Mouse (Mus musculus) activated CD4-positive, CD25-positive, alpha-beta regulatory T cell, adult 4 months (primary cell): ENCODE data around the gene Elmsan1. TPM values are rescaled to one million over a fixed set of nuclear protein-coding genes. Genes with fewer than 3 reads are reported as not detected.

Experiments
- ATAC-seq: one replicate; pipeline ENCODE4 v1.8.0; 2017
- polyA plus RNA-seq, 2 experiments: library from polyadenylated mRNA; unstranded; fragments of 100-300 nt; shearing (Covaris generic); gene quantifications; one replicate each; pipeline ENCODE4 v1.2.1; 2017

Gene Elmsan1
- polyA plus RNA-seq, 2 experiments from 2014 or later = 6.8 to 7.1 TPM

DNA sequence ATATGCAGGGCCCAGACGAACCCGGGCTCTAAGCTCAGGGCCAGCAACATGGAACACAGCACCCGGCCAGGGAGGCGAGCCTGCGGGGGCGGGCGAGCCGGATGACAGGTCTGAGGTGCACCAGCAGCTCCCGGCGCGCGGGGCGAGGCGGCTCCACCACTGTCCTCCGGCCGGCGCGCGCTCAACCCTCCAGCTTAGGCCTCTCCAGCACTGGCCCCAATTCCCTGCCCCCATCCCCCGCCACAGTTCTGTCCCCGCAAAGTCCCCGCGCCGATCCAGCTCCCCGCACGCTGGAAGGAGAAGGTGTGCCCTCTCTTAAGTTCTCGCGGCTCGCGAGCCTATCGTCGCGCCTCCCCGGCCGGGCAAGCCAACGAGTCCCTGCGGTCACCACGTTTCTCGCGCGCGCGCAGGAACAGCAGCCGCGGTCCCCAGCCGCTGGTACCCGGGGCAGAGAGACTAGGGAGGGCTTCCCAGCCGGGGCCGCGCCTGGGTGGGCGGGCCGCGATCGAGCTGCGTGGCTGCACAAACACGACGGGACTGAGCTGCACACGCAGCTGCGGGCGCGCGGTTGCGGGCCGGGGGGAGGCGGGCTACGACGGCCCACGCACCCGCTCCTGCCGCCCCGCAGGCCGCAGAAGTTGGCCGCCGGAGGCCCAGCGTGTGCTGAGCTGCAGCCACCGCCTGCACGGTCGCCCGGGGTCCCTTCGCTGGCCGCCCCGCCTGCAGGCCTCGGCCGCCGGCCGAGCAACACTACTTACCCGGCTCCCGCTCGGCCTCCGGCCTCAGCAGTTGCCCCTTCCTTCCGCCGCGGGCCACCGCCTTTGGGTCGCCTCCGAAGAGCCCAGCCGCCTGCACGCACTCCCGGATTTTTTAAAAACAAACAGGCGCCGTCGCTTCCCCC is 25.7 kb downstream of the Elmsan1 start:
- peak; percentile 14 for ATAC-seq

DNA sequence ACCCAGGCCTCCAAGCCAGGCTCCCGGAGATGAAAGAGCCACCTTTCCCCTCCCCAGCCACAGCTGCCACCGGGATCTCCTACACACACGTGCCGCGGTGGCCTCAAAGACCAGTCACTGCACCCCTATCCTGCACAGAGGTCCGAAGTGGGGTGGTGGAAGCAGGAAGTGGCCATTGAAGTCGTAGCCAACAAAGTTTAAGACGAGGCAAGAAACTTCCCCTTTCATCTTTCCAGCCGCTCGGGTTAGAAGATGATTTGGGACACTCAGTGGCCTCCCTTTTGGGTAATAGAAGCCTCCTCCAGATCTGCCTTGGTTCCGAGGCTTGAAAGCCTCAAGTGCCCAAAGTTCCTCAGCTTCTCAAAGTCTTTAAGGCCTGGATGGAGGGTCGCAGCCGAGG is 26.4 kb downstream of the Elmsan1 start:
- no peak for ATAC-seq

DNA sequence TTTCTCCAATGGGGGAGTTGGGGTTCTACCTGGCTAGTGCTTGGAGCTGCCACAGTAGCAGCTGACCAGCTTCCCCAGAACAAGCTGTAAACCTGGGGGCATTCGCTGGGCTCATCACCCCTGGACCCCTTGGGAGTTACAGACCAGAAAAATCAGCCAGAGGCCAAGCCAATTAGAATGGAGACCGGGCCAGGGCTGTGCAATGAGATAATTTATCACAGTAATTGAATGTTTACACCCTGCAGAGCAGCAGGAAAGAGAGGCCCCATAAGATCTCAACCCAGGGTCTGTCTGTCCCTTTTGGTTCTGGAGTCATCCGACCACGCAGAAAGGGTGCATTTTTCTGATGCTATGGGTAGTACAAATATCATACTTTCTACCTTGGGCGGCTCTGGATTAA is 26.9 kb downstream of the Elmsan1 start:
- ATAC-seq = no peak

DNA sequence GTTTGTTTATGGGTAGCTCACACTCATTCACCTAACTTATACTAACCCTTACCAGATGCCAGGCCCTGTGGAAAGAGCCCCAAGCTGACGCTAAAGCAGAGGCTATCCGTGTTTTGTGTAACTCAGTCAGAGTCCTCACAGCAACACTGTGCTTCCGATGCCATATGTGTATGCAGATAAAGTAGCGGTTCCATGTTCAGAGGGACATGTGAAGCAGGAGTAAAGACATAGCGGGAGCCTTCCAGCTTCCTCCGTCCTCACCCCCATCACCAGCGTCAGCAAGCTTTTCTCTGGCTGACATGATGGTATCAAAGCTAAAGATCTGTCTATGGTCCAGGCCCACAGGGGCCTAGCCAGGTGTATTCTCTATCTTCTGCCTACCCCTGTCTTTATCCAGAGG is 27.5 kb downstream of the Elmsan1 start:
- no peak for ATAC-seq

DNA sequence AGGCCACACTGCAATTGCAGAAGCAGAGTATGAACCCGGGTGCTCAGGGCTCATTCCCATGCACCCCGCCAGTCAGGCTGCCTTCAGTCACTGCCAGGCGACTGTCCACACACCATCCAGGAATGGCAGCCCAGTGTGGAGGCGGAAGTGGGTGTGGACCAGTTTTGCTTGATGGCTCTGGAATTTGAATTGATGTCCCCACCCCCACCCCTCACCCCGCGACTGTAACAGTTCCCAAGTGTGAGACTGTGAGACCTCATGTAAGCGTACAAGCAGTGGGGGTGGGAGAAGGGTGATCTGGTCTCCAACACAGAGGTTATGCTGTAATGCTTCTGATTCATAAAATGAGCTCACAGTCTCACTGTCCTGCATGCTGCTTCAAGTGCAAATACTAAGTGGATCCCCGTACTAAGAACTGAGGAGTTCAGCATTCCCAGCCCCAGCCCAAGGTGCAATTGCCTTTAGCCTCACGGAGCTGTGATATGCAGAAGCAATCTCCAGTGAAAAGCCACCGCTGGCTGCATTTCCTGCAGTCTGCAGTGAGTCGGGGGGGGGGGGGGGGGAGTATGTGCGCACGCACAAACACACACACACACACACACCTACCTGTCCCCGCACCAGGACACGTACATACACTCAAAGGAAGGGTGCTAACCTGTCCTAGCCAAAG is 28.4 kb downstream of the Elmsan1 start:
- ATAC-seq = no peak

DNA sequence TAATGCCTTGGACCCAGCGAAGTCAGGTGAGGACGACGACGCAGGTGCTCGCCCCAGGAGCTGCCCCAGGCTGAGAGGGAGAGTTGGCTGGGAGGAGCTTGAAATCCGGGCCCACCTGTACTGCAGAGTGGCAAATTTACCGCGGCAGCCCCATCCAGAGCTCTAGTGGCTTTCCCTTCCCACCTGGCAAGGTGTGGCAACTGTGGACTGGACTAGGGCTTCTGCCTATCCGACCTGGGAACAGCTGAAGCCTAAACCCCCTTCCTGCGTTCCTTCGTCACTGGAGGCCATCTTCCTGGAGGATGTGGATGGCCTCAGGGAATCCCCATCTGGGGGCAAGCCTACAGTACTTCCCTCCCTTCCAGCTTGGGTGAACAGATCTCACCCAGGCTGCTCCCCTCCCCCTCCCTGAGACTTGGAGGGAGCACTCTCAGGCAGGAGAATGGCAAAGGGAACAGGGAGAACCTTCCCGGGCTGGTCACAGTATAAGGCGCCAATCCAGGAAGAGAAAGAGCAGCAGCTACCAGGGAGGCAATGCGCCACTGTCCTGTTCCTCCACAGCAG is 29.7 kb downstream of the Elmsan1 start:
- ATAC-seq = no peak

DNA sequence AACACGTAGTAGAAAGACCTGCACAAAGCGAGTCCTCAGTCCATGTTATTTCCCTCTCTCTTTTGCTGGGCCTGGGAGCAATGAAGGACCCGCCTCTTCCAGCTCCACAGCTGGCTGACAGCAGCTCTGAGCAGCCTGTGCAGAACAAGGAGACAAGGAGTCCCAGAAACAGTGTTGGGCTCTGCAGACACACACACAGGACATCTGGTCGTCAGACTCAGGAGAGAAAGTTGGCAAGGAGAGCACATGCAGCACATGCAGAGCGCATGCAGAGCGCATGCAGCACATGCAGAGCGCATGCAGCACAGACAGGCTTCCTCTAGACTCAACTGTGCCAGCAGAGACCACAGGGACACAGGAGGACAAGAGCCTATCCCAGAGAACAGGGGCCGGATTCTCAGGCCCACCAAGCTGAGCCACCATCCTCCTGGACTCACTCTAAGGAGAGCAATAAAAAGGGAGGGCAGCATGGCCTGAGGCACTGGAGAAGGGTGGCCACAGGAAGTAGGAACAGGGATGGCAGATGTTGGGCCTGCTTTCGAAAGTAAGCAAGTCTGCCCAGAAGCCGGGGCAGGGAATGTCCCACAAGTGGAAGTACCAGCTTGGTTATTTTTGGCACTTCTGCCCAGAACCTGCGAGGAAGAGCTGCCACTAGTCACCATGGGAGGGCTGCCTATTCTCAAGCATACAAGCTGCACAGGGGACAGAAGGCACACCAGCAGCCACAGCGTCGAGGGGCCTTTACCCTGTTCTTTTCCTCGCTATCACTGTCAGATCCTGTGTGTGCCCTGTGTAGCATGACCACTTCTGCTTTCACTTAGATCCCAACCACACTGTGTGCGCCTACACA is 30.7 kb downstream of the Elmsan1 start:
- no peak for ATAC-seq

DNA sequence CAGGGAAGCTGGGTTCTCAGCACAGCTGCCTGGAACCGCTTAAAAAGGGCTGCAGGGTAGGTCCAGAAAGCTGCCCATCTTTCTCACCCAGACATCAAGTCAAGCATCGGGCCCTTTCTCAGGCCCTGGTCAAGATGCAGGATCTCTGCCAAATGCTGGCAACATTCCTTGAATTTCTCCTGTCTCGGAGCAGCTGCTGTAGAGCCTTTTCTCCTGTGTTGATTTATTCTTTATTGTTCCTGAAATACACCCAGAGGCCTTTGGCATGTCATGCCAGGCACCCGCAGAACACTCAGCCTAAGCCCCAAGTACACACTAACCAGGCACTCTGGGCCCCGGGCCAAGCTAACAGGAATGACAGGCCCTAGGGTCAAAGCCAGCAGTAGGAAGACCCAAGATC is 31.7 kb downstream of the Elmsan1 start:
- no peak for ATAC-seq

DNA sequence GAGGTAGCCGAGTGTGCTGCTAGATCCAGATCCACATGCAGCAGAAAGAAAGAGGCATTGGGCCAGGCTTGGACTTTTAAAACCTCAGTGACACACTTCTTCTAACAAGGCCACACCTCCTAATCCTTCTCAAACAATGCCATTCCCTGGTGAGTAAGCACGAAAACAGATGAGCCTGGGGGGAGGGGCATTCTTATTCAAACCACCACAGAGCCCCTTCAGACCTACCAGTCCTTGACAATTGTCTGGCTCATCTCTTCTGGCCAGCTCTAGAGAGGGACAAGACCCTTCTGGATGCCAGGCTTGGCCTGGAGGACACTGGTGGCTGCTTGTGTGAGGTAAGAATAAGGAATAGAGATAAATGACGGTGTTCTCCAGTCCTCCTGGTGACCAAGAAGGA is 32.1 kb downstream of the Elmsan1 start:
- no peak for ATAC-seq

DNA sequence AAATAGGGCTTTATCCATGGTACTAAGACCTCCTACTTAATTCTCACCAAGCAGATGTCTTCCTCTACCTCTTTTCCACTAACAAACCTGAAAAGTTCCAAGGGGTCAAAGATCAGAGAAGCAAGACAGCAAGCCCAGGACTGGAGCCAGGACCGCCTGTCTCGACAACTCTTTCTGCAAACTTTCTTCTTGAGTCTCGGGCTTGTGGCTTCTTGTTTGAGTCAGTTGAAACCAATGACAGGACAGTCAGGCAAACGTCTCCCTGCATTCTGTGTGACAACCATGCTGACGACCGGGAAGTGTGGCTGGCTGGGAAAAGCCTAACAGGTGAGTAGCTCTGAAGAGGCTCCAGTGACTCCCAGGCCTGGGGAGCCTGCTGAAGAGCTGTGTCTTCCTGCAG is 33.1 kb downstream of the Elmsan1 start:
- ATAC-seq = no peak

DNA sequence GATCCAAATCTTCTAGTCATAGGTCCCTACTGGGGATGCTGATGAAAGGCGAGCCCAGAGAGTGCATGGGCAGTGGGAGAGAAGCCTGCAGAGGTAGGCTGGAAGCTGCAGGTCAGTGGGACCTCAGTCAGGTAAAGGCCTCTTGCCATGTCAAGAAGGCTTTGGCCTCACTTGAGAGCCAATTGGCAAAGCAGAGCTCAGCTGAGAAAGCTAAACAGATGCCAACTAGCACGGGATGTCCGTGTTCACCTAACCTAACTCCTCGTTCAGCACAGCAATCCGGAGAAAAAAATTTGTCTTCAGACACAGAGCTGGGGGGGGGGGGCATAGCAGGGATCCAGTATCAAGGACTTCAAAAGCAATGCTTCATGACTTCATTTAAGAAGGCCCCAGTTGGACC is 33.7 kb downstream of the Elmsan1 start:
- ATAC-seq = no peak

DNA sequence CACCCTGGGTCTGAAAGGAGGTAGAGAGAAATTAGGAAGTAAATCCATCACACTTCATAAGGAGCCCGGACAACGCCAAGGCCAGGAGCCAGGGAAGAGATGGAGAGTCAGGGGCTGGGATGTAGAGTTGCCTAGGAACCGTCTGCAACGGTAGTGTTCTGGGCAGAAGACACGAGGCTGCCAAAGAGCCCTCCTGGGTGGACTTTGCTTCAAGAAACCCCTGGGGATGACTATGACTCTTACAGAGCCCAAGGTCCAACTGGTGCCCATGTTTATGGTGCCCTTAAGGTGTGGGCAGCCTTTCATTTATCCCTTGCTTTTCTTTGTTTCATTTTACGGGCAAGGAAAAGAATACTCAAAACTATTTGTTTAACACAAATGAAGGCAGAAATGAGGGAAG is 36.7 kb downstream of the Elmsan1 start:
- ATAC-seq = no peak

DNA sequence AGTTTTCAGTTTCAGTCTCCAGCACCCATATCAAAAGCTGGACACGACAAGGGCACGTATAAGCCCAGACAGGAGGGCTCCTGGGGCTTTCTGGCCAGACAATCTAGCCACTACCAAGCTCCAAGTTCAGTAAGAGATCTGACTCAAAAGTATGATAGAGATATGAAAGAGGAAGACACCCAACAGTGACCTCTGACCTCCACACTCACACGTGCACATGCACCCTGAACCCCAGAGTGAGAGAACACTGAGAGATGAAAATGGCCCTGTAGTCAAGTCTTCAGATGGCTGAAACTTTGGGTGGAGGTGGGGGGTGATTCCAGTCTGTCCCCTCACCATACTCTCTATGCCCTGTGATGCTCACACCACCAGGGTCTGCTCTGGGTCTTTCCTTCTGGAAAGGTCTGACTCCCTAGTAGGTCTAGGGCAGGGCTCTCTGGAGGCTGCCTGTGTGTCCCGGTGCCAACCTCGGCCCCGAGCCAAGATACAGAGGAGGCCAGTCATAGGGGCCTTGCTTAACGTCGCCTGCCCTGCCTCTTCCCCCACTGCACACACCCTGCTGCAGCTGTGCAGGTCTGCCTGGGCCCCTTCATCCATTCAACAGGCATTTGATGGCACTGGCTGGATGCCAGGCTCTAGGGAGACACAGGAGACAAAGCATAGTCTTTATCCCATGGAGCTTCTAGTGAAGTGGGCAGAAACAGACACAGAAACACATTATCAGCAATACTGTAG is 37.8 kb downstream of the Elmsan1 start:
- ATAC-seq = no peak

DNA sequence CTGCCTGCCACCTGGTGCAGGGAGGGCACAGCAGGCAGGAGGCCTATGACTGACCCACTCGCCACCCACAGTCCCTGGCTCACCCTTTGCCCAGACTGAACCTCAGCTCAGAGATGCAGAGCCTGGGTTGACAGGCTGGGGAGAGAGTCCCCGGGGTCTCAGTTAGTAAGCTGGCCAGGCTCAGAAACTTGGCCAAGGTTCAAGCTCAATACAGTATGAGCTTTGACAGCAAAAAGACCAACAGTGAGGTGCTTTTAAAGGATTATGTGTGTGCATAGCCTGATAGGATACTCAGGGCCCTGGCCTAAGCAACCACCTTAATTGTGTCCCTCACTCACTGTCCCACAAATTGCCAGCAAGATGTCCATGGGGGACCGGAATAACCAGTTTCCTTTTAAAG is 38.6 kb downstream of the Elmsan1 start:
- ATAC-seq = no peak

DNA sequence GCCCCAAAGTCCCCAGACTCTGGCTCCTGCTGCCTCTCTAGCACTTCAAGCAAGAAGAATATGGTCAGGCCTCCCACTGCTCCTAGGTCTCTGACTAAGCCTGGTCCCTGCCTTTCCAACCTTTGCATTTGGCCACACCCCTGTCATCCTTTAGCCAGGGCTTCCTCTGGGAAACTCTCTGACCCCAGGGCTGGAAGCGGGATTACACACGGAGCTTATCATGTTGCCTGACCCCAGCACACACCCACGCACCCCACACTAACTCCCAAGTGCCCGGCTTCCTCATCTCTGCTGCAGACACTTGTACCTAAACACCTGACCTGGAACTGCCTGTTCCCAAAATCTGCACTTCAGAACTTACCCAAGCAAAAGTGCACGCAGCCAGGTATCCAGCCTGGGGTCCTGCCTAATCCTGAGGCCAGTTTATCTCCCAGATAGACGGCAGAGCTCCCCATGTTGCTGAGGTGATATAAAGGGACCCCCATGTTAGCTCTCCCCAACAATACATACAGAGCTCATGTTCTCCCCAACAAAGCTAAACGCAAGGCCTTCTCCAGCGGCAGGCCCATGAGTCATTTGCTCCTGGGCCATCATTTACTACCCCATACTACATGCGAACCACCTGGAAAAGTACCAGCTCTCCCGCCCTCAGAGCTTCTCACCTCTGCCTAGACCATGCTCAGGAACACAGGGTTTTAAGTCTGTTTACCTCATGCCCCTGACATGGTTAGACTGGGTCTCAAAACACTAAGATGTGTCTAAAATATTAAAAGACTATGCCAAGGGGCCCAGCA is 39.8 kb downstream of the Elmsan1 start:
- ATAC-seq = no peak

DNA sequence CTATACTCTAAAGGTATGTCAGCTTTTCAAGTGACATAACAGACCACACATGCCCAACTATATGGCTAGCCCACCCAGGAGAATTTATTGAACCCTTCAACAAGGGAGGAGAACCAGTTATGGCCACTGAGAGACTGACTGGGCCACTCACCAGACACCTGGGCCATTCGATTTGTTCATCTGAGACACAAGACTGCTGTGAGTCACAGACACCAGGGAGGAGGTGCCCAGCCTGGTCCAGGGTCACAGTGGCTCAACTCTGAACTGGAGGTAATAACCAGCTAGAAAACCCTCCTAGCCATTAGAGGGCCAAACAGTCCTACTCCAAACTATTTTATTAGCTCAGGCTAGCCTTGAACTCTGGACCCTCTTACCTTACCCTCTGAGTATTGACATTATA is 40.6 kb downstream of the Elmsan1 start:
- no peak for ATAC-seq

DNA sequence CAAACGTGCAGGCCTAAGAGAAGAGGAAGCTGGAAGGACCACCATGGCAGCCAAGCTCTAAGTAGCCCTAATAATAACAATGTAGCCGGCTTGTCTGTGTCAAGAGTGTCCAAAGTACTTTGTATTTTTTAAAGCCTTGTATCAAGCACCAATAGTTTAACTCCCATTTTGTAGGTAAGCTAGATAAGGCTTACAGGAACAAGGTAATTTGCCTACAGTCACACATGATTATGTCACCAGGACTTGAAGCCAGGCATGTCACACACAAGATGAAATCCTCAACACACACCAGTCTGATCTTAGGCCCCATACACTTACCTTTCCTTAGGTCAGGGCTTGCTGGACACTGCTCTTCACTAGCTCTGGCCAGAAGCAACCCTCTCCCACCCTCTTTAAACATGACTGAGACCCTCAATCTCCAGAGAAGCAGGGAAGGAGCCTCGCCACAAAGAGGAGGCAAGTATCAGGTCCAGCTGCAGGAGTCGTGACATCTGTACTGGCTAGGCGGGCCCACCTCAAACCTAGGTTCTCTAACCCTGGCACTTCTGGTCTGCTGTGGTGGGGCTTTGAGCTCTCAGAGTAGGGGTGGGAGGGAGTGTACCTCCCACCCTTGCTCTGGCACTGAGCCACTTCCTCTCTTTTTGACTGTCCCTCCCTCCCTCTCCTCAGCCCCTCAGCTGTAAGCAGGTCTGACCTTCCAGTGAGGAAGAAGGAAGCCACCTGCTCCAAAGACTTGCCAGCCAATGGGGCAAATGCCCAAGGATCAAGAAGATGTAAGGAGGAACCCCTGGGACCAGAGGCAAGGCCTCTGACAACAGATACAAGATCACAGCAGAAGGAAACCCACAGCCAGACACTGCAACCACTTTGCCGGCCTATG is 41.6 kb downstream of the Elmsan1 start:
- peak; percentile 7 for ATAC-seq

DNA sequence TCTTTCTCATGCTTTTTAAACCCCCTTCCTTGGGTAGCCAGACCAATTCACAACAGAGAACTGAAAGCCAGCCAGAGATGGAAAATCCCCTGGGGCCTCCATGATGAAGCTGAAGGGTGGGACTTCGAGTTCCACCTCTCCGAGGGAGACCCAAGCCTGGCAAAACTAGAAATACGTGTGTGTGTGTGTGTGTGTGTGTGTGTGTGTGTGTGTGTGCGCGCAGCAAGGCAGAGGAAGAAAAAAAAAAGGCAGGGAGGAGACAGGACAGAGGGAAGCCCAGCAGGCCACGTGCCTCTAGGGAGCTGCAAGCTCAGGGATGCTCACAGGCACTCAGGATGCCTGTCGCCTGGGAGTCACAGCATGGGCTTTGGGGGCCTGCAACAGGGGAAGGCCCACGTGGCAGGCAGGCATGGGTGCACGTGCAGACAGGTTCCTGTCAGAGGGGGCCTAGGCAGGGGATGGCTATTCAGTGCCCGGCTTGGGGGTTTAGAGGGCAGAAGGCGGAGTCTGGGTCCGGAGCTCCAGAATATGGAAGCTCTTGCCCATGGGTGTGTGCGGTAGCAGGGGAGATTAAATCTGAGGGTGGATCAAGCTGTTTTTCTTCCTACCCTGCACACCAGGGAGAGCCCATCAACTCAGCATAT is 42.4 kb downstream of the Elmsan1 start:
- peak; percentile 23 for ATAC-seq

DNA sequence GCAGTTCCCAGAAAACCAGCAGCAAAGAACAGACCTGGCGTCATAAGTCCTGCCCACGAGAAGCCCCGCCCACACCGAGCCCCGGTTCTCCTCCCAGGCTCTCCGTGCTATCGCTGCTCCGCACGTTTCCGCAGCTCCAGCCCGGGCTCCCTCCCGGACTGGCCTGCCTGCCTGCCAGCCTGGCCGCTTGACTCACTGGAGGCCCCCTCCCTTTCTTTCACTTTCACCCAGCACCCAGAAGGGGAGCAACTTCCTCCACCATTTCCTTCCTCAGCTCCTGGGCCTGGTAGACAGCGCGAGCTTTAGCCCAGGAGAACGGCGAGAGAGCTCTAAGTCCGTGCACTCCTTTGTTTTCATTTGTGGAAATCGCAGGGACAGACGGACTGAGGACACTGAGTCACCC is 43.0 kb downstream of the Elmsan1 start:
- peak; percentile 78 for ATAC-seq

DNA sequence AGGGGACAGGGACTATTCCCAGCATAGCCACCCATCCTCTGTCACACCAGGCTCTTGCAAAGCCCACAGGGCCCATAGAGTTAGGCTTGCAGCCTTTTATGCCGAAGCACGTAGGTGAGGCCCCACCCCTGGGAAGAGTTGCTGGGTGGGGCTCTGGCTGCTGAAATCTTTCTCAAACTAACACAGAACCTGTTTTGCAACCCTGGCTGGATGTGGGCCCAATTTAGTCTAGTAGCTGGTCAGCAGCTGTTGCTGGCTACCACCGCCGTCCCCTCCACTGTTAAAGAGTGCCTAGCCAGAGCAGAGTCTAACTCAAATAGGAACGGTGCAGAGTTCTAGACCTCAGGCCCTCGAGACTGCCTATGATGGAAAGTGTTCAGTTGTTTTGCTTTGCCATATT is 43.8 kb downstream of the Elmsan1 start:
- no peak for ATAC-seq
